Mouse (Mus musculus): ENCODE data around the gene Unc5b. TPM values are rescaled to one million over a fixed set of nuclear protein-coding genes. Genes with fewer than 3 reads are reported as not detected.
"Not testable (repeated sequence)": the region's sequence is repeated elsewhere in the genome, so short reads cannot be mapped to it uniquely, and the experiment has no call there.

Gene Unc5b
- 0.25 TPM in 1 of 2 replicates, not detected in the other for total RNA-seq (2017)

DNA sequence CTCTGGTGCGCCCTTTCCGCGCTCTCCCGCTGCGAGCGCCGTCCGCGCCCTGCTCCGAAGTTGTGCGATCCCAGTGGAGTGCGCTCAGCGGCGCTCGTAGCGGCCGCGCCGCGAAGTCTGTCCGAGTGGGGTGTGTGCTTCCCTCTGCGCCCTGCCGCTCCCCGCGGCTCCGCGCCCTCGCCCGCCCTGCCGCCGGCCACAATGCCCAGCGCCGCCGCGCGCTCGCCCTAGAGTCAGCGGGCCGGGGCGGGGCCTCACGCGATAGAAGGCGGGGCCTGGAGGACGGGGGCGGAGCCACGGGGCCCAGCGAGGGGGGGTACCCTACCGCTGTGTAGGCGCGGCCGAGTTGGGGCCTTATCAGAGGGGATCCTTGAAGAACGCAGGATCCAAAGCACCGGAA is at the start of gene Unc5b:
Gene Unc5b (minus strand): TSS at position 203 of the 400 bp plus-strand sequence.
- ATAC-seq (replicated peaks in 1 of 2; ENCODE audit: insufficient read depth in 1 of 2, low FRiP score in 2 of 2, low TSS enrichment in 1 of 2, low read depth in 1 of 2, poor library complexity in 2 of 2, severe bottlenecking in 2 of 2): peak; percentile 53 to 57

GRCm38 (mm10) chr10:60879817-60880216 is 48.4 kb upstream of the Unc5b start:
- no peak for ATAC-seq (replicated peaks in 1 of 2; ENCODE audit: insufficient read depth in 1 of 2, low FRiP score in 2 of 2, low TSS enrichment in 1 of 2, low read depth in 1 of 2, poor library complexity in 2 of 2, severe bottlenecking in 2 of 2)

DNA sequence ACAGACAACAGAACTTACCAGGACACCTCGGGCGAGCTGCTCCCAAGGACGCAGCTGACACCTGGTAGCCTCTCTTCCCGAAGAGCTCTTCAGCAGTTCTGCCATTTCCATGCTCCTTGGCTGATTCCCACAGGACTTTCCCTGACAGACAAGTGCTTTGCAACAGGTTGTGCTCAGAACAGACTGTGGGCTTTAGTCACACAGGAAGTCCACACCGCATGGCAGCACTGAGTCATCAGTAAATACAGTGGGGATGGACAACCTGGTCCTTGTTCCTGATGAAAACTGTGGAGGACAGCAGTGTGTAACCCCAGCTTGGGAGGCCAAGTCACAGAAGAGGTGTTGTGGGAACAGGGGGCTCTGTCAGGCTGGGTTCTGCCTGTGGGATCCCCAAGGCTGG is 45.7 kb upstream of the Unc5b start:
- ATAC-seq (replicated peaks in 1 of 2; ENCODE audit: insufficient read depth in 1 of 2, low FRiP score in 2 of 2, low TSS enrichment in 1 of 2, low read depth in 1 of 2, poor library complexity in 2 of 2, severe bottlenecking in 2 of 2): no peak

- no peak for ATAC-seq (replicated peaks in 1 of 2; ENCODE audit: insufficient read depth in 1 of 2, low FRiP score in 2 of 2, low TSS enrichment in 1 of 2, low read depth in 1 of 2, poor library complexity in 2 of 2, severe bottlenecking in 2 of 2)
Measured at GRCm38 (mm10) chr10:60875011-60875410, 43.6 kb upstream of the Unc5b start.

GRCm38 (mm10) chr10:60863318-60863717 is 31.9 kb upstream of the Unc5b start:
- ATAC-seq (replicated peaks in 1 of 2; ENCODE audit: insufficient read depth in 1 of 2, low FRiP score in 2 of 2, low TSS enrichment in 1 of 2, low read depth in 1 of 2, poor library complexity in 2 of 2, severe bottlenecking in 2 of 2): no peak

GRCm38 (mm10) chr10:60862477-60863293 is 31.3 kb upstream of the Unc5b start:
- peak; percentile 42 to 52; a peak in 3 of 4 replicates for ATAC-seq (replicated peaks in 1 of 2; ENCODE audit: insufficient read depth in 1 of 2, low FRiP score in 2 of 2, low TSS enrichment in 1 of 2, low read depth in 1 of 2, poor library complexity in 2 of 2, severe bottlenecking in 2 of 2)

GRCm38 (mm10) chr10:60845271-60845670 is 13.9 kb upstream of the Unc5b start:
- ATAC-seq (replicated peaks in 1 of 2; ENCODE audit: insufficient read depth in 1 of 2, low FRiP score in 2 of 2, low TSS enrichment in 1 of 2, low read depth in 1 of 2, poor library complexity in 2 of 2, severe bottlenecking in 2 of 2): not testable (repeated sequence)

- no peak for ATAC-seq (replicated peaks in 1 of 2; ENCODE audit: insufficient read depth in 1 of 2, low FRiP score in 2 of 2, low TSS enrichment in 1 of 2, low read depth in 1 of 2, poor library complexity in 2 of 2, severe bottlenecking in 2 of 2)
Measured at GRCm38 (mm10) chr10:60838816-60839215, 7.4 kb upstream of the Unc5b start.

DNA sequence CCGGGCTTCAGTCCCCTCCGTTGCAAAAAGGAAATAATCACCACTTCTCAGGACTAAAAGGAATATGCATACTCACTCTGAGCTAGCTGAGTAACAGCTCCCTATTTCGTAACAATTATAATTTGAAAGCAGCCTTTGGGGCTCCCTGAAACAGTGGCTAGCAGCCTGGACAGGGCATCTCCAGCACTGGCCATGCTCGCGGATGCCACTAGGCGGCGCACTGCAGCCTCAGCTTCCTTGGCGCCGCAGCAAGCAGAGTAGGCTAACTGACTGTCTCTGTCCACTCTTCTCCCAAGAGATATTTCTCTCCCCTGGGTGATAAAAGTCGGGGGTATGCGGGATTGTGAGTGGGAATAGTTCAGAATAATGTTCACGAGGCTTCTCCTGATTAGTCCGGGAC is 3.6 kb upstream of the Unc5b start:
- ATAC-seq (replicated peaks in 1 of 2; ENCODE audit: insufficient read depth in 1 of 2, low FRiP score in 2 of 2, low TSS enrichment in 1 of 2, low read depth in 1 of 2, poor library complexity in 2 of 2, severe bottlenecking in 2 of 2): peak; percentile 37 to 60

DNA sequence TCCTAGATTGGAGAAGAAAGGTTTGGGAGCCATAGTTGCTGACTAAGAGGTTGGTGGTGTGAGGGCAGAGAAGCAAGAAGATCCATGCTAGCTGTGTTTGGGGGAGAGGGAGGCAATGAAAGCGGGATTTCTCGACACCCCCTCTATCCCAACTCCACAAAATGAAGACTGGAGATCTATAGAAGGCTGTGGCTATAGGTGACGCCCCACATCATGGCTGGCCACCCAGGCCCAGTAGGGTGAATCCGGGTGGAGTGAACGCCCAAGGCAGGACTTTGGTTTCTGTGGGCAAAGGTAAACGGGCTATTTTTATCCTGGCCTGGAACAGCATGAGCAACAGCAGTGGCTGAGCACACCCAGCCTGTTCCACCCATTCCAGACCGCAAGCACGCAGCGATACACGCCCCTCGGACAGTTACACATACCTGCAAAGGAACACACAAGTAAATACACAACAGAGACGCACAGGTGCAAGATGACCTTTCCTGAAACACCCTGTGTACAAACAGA is 1.3 kb upstream of the Unc5b start:
- no peak for ATAC-seq (replicated peaks in 1 of 2; ENCODE audit: insufficient read depth in 1 of 2, low FRiP score in 2 of 2, low TSS enrichment in 1 of 2, low read depth in 1 of 2, poor library complexity in 2 of 2, severe bottlenecking in 2 of 2)

DNA sequence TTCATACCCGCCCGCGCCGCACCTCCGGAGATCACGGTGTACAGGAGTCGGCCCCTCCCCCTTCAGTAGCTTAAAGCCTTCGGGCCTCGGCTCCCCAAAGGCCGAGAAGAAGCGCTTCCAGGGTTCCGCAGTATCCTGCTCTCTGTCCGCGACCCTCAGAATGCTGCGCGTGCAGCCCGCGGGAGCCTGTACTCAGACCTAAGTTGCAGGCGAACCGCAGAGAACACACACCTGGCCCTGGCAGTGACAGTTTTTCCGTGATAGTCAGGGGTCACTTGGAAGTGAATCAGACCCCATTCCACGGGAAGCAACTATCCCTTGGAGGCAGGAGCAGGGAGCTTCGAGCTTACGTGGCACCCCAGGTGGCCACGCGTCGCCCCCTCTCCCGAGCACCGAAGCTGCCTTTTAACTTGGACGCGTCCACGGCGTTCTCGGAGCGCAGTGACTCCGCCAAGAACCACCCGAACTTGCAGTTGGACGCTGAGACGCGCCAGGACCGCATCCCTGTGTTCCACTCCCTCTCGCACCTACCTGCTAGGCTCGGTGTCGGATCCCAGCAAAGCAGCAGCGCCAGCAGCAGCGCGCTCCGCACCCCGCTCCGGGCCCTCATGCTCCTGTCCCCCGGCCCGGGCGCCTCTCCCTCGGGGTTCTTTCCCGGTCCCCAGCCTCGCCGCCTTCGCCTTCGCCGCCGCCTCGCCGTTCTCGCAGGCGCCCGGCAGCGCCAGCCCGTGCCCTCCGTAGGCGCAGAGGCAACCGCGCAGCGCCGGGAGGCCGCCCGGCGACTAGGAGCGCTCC is 628 bp downstream of the Unc5b start:
- ATAC-seq (replicated peaks in 1 of 2; ENCODE audit: insufficient read depth in 1 of 2, low FRiP score in 2 of 2, low TSS enrichment in 1 of 2, low read depth in 1 of 2, poor library complexity in 2 of 2, severe bottlenecking in 2 of 2): no peak

- no peak for ATAC-seq (replicated peaks in 1 of 2; ENCODE audit: insufficient read depth in 1 of 2, low FRiP score in 2 of 2, low TSS enrichment in 1 of 2, low read depth in 1 of 2, poor library complexity in 2 of 2, severe bottlenecking in 2 of 2)
Measured at GRCm38 (mm10) chr10:60830000-60830399, 1.4 kb downstream of the Unc5b start.

DNA sequence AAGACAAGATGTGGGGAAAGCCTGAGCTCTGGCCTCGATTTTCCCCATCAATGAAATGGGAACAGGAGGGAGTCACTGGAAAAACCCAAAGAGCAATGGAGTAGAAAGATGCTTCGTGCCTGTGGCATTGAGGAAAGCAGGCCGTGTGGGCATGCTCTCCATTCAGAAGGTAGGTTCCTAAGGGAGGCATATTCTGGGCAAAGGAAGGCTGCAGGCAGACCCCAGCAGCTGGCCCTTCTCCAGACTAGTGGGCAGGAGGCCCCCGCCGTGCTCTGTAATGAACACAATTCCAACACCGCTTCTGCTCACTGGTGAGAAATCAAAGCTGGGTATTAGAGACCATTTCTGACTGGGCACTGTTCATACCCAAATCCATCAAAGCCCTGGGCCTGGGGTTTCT is 2.3 kb downstream of the Unc5b start:
- ATAC-seq (replicated peaks in 1 of 2; ENCODE audit: insufficient read depth in 1 of 2, low FRiP score in 2 of 2, low TSS enrichment in 1 of 2, low read depth in 1 of 2, poor library complexity in 2 of 2, severe bottlenecking in 2 of 2): no peak

GRCm38 (mm10) chr10:60827901-60828670 is 3.3 kb downstream of the Unc5b start:
- ATAC-seq (replicated peaks in 1 of 2; ENCODE audit: insufficient read depth in 1 of 2, low FRiP score in 2 of 2, low TSS enrichment in 1 of 2, low read depth in 1 of 2, poor library complexity in 2 of 2, severe bottlenecking in 2 of 2): no peak

- no peak for ATAC-seq (replicated peaks in 1 of 2; ENCODE audit: insufficient read depth in 1 of 2, low FRiP score in 2 of 2, low TSS enrichment in 1 of 2, low read depth in 1 of 2, poor library complexity in 2 of 2, severe bottlenecking in 2 of 2)
Measured at GRCm38 (mm10) chr10:60827266-60827665, 4.1 kb downstream of the Unc5b start.

DNA sequence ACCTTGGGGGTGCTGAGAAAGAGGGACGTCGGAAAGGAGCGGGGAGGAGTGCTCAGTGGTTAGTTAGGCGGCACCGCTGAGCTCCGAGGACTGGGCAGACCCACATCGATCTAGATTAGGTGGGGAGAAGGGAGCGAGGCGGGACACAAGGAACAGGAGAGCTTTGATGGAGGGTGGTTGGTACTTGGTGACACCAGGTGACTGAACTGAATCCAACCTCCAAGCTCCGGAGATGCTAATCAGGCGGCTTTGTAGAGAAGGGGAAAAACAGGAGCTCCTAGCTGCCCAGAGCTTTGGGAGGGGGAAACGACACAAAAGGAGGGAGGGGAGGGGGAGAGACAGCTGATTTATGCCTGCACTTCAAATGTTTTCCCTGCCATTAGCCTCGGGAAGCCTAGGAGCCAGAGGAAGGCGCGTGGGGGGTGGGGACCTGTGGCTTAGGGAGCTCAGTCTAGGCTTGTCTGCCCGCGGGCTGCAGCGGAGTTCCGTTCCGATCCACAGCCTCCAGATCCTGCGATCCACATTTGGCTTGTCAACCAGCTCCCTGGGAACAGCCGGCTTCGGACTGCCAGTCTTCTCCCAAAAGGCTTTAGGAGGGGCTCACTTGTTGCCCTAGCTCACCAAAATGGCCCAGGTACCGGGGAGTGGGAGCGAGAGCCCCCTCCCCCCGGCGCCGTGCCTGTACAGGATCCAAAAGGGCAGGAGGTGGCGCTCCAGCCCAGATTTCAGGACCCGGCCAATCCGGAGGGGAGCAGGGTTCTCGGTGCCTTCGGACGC is 4.7 kb downstream of the Unc5b start:
- ATAC-seq (replicated peaks in 1 of 2; ENCODE audit: insufficient read depth in 1 of 2, low FRiP score in 2 of 2, low TSS enrichment in 1 of 2, low read depth in 1 of 2, poor library complexity in 2 of 2, severe bottlenecking in 2 of 2): no peak

GRCm38 (mm10) chr10:60825955-60826354 is 5.4 kb downstream of the Unc5b start:
- ATAC-seq (replicated peaks in 1 of 2; ENCODE audit: insufficient read depth in 1 of 2, low FRiP score in 2 of 2, low TSS enrichment in 1 of 2, low read depth in 1 of 2, poor library complexity in 2 of 2, severe bottlenecking in 2 of 2): no peak

All from hematopoietic stem cell, adult 5-6 weeks (primary cell).